Mouse (Mus musculus) cerebellum, adult 9-11 months (tissue): ENCODE measurements around the gene Olfr576.

Experiments
- DNase-seq: peaks from one replicate; pipeline ENCODE4 v3.0.0; 2022

The Olfr576 gene

DNA sequence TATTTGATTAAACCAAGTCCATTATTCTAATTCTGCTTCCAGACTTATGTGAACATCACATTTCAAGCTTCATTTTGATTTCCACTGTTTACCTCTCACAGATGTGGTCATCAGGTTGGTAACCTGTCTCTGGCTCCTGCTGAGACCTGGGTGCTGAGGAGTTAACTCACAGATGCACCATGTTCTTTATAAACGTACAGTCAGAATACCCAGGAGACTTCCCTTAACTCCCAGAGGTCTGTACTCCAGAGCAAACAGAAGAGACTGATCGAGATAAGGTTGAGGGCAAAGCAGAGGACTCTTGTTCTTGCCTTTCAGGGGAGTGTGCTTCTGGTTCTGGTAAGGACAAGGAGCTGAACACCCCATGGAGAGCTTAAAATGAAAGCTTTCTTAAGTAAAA is at the start of gene Olfr576:
Gene Olfr576, plus strand, starts transcription at position 301 of the 400 bp plus-strand sequence.
- DNase-seq, result no peak

DNA sequence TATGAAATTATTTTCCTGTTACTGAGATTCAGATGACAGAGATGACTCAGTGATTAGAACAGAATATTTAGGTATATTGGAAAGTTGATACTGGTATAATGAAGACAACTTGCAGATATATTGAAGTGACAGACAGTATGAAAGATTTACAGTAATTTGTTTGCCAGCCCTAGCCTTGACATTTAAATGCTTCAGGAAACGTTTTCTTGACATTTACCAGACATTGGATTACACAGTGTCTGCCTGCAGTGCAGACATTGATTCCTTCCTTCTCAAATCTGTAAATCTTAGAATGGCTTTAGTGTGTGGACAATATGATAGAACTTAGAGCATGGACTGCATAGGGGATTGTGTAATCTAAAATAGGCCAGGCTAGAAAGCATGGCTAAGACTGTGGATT is 47.2 kb upstream of the Olfr576 start:
- DNase-seq, result no peak

DNA sequence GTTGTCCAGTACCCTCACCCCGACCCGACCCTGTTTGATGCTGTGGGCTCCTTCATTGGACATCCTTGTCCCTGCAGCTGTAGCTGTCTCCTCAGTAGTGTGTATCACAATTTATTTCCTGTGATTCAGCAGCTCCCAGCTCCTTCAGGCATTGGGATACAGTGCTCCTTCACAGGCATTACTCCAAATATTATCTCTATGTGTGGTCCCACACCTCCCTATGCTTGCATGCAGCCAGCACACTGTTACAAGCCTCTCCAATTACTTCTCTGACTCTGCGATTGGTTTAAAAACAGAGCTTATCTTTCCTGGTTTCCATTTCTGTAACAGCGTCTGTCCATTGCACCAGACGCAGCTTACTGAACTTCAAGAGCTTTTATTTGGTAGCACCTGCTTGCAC is 46.1 kb upstream of the Olfr576 start:
- no peak for DNase-seq

DNA sequence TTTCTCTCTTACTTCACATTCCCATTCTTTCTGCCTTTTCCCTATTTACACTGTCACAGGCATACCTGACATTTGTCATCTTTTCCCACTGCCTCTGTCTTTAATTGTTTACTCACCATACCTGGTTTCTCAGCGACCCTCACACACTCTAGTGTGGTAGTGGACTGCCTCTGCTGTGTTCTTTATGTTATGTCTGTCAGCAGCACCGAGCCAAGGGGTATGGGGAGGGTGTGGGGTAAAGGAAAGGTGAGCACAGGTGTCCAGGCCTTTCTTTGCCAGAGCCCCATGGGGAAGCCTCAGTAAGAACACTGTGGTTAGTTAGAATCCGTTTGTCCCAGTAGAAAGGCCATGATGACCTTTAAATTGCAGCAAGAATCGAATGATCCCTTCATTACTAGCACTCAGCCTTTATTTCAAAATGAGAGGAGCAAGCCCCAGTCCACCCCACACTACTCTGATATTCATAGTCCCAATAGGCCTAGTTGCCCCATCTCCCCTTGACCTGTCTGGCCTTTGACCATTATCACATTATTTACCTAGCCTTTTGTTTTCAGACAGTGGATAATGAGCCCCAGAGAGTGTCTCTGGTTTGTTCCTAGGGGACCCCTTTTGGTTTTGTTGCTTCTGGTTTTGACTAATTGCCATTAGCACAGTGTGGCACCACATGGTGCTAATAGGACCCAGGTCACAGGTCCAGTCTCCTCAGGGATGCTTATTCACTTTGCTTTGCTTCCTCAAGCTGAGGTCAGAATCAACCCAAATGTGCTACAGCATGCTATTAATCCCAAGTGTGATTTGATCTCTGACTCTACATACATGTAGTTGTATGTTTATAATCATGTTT is 45.2 kb upstream of the Olfr576 start, which contains the start of gene Olfr571:
Gene Olfr571, minus strand, starts transcription at position 505 of the 844 bp plus-strand sequence.
- DNase-seq, result no peak

DNA sequence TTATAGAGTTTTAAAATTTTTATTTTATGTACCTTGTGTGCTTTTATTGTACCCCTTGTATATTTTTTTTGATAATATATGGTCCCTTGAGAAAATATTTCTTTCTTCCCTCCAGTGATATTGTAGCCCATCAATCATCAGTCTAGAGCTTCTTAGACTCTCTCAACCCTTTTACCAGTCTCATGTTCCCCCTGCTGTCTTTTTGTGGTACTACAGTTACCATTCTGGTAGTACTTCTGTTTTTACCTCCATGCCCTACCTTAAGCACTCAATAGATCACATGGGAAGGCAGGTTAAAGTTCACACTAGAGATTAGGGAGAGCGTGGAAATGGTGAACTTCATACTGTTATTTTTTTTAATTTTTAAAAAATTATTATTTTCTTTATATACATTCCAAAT is 42.8 kb upstream of the Olfr576 start:
- no peak for DNase-seq

DNA sequence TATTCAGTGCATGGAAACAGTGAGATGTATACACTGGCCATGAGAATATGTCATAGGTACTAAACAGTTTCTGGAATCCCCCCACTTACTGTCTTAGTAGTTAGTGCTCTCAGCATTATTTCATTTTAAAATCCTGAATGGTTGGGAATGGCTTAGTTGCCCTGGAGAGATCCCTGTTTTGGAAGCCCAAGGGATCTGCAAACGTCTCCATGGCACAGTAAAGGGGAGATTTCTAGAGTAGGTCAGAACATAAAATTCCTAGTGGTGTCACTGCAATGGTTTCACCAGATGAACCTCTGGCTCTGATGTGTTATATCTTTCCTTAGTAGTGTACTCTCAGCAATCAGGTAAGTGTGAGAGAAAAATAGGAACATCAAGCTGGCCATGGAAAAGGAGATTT is 38.4 kb upstream of the Olfr576 start, which contains the start of gene Olfr572:
Gene Olfr572, plus strand, starts transcription at position 301 of the 400 bp plus-strand sequence.
- no peak for DNase-seq

DNA sequence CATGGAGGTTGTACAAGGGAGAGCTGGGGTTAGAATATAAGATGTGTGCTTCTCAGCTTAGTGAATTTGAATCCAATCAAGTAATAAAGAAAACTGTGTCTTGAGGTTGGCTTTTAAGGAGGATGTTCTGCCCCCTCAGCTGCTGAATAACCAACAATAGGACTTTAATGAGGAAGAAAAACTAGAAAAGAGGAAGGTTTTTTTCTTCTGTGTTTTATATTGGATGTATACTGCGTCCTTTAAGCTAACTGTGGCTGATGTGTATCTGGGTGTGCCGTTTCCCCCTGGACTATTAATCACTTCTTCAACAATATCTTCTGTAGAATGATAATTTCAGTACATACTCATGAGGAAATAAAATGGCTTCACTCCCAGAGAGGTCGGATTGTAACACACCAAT is 35.4 kb upstream of the Olfr576 start:
- no peak for DNase-seq

DNA sequence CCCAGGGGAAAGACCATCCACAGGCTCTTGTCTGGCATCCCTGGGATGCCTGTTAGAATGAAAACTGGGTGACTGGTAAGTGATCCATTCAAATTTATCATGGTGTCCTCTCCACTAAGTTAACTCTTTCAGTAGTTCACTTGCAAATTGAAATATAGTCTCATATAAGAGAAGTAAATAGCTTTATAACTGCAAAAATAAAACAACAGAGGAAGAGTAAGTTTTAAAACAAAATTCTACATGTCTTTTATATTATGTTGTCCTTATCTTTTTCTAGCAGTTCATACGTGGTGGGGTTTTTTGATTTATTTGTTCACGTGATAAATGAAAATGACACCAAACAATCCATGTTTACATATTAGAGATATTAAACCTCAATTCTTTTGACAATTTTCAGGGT is 20.0 kb upstream of the Olfr576 start, which contains the start of gene Olfr573-ps1:
Gene Olfr573-ps1, minus strand, starts transcription at position 101 of the 400 bp plus-strand sequence.
- DNase-seq, result no peak

DNA sequence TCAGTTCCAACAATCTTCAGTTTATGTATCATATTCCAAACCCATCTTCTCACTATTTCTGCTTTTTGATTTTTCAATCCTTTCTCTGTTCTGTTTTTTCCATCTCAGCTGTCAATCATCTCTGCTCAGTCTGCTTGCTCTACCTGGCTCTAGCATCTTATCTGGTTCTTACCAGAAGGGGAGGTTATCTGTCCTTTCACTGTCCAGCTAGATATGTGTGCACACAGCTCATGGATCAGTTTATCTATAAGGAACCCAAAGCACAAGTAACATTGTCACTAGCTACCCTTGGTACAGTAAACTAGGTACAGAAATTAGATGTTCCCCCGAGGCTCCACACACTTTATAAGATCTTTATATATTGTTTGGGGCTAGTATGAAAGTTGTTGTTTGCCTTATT is 19.0 kb upstream of the Olfr576 start:
- DNase-seq, result no peak

DNA sequence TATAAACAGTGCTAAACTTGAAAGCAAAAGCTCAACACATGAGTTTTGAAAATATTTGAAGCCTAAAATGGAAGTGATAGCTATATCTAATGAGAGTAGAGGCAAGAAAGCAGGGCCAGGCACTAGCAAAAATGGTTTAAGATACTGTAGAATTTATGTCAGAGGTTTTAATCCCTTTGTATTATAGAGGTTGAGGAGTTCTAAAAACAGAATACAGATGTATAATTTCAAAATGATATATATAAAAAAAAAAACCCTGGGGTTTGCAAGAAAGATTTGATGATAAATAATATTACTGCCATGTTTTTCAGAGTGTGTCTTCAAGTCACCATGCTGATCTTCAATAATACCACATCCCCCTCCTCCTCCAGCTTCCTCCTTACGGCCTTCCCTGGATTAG is 14.3 kb upstream of the Olfr576 start, which contains the start of gene Olfr574:
Gene Olfr574, plus strand, starts transcription at position 301 of the 400 bp plus-strand sequence.
- no peak for DNase-seq

DNA sequence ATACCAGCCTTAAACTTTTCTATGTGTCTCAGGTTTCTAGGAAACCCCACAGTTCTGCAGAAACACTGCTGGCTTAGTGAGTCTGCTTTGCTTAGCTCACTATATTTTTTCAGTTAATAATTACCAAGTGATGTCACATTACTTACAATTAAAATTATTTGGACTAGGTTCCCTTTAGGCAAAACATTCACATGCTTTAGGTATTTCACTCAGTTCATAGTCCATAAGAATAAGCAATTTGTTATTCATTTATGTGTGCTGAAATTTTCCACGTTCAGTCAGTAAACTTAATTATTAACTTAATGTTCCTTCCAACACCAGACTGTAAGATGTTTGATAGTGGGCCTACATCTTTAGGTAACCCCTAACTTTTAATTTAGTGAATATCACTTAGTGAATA is 11.7 kb upstream of the Olfr576 start:
- no peak for DNase-seq

DNA sequence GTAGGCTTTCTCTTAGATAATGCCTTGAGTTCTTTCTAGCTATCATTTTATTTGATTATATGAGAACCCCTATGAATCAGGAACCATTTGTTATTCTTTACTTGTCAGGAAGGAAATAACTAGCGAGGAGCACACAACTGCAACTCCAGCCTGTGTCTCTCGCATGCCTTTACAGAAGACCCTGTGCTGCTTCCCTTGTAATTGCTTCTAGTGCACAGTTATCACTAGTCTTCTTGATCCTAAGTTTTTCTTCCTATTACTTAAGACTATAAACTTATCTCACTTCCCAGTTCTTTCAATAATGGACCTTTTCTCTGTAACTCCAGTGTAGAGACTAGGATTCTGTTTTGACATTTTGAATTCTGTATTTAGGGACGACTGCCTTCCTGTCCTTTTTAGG is 4.3 kb upstream of the Olfr576 start:
- DNase-seq, result no peak

DNA sequence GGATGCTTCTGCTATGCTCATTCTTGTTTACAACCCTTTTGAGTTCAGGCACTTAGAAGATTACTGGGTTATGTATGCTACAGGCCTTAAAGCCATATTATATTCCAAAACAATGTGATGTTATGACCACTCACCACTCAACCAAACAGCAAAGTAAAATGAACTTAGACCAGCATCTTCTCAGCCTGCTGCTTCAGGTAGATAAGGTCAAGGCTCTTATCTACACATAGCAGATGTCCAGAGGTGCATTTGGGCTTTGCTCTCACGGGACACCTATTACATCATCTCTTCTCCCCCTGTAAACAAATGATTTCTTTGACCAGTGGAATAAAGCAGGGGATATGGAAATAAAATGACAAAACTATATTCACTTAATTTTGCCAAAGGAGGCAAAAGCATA is 3.9 kb upstream of the Olfr576 start, which contains the start of gene Olfr575:
Gene Olfr575, minus strand, starts transcription at position 183 of the 400 bp plus-strand sequence.
- no peak for DNase-seq

DNA sequence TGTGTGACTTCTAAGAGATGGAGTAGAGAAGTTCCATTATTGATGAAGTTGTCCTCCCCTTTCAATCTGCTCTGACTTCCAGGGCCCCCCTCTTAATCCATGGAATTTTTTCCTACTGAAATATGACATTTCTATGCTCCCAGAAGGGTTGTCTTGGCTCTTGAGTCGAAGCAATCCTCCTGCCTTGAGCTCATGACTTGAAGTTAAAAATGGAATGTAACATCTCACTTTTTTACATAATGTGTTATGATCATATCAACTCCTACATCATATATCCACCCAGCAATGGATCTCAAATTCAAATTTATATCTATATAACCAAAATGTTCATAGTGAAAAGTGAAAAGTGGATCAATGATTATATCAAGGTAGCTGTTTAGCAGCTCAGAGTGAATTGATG is 11.9 kb downstream of the Olfr576 start:
- no peak for DNase-seq

DNA sequence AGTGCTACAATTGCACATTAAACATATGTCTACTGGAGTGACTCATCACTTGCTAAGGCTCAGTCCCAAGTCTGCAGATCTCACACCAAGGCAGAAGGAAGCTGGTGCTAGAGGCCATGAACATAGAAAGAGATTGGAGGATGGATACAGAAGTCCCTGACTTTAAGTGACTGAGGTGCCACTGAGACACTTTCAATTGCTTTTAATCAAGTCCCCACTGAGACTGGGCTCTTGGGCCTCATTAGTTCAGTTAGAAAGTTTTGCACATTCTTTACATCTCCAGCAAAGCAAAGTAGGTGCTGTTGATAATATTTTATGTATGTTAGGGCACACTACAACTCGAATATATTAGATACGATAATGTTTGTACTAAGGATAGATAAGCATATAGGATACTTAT is 13.4 kb downstream of the Olfr576 start, which contains the start of gene Olfr577:
Gene Olfr577, minus strand, starts transcription at position 101 of the 400 bp plus-strand sequence.
- no peak for DNase-seq

DNA sequence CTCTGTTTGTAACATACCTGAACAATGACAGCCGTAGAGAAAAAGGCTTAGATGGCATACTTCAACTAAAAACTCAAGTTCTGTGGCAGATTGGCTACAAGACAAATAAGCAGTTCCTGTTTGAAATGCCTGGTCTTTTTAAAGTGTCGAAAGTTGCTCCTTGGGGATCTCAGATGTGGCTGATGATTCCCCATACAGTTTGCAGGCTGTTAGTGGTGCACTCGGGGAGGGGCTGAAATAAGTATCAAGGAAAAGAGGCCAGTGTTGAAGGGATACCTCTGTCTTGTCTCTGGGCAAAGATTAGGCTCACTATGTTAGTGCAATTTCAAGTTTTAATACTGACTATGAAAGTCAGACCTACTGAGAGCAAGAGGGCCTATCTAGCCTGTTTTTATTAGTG is 26.8 kb downstream of the Olfr576 start, which contains the start of gene Olfr578:
Gene Olfr578, minus strand, starts transcription at position 101 of the 400 bp plus-strand sequence.
- no peak for DNase-seq
